In the genomic region with DNA sequence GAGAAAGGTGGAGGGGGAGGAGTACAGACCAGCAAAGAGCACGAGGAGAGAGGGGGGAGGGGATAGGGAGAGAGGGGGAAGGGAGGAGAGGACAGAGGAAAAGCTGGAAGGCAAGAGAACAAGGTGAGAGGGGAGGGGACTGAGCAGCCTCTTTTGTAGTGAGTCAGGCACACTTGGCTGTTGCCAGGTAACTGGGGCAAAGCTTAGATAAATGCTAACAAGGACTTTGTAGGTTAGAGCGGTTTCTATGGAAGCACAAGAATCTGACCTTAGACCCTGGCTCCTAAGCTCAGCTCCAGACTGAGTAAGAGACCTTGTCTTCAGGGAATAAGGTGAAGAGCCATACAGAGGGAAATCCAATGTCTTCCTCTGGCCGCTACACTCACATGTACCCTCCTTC, we compare ENCODE assay signal across 10 mouse cellular contexts. TPM values are rescaled to one million over a fixed set of nuclear protein-coding genes. Genes with fewer than 3 reads are reported as not detected.
DNase-seq lines count a peak whose midpoint lies in the region; ATAC-seq lines count a peak whose summit lies in the region.
"Had no signal": no experiment of that assay in that cellular context is flagged by ENCODE, and none has a peak within 500 bp of the region (broad histone marks: within the 10 kb centered on the region; RNA-seq: fewer than 3 reads in every experiment).

No protein-coding gene starts in this region.

- H3K27me3 ChIP-seq in forebrain, embryonic 10.5 days (ENCODE audit: poor library complexity, severe bottlenecking), result no peaks in the 10 kb centered on the region
- H3K27me3 ChIP-seq in kidney, embryonic 16.5 days (ENCODE audit: insufficient read depth, low read length), result no peaks in the 10 kb centered on the region
- no peaks in the 10 kb centered on the region for H3K27me3 ChIP-seq in midbrain, embryonic 11.5 days (ENCODE audit: control insufficient read depth, insufficient read depth, low read length)
- H3K27me3 ChIP-seq: embryonic facial prominence, embryonic 13.5 days had no signal

- peaks cover 9% of the 10 kb centered on the region for H3K4me1 ChIP-seq in forebrain, embryonic 10.5 days
- H3K4me1 ChIP-seq in kidney, embryonic 16.5 days (ENCODE audit: insufficient read depth, low read length), result no peaks in the 10 kb centered on the region
- no peaks in the 10 kb centered on the region for H3K4me1 ChIP-seq in midbrain, embryonic 11.5 days (ENCODE audit: control insufficient read depth, insufficient read depth, low read length)
- H3K4me1 ChIP-seq: embryonic facial prominence, embryonic 13.5 days had no signal

- peaks cover 7% of the 10 kb centered on the region for H3K36me3 ChIP-seq in forebrain, embryonic 10.5 days (replicated peaks)
- H3K36me3 ChIP-seq in kidney, embryonic 16.5 days (ENCODE audit: insufficient read depth, low read length), result no peaks in the 10 kb centered on the region
- no peaks in the 10 kb centered on the region for H3K36me3 ChIP-seq in midbrain, embryonic 11.5 days (ENCODE audit: control insufficient read depth, insufficient read depth, low read length)

- DNase-seq in ZHBTc4 (ENCODE audit: low read depth, low spot score) (peak; percentile 80), adipocyte (ENCODE audit: low spot score) (no peak)
- DNase-seq in forebrain, embryonic 10.5 days (ENCODE audit: extremely low spot score, low spot score), result peak; percentile 27
- DNase-seq in midbrain, embryonic 11.5 days (ENCODE audit: low spot score, missing footprints), result peak; percentile 84
- no peak for DNase-seq in thymus, postnatal 4 days
- DNase-seq in spleen, postnatal 4 days (ENCODE audit: low spot score in 2 of 2), result no peak
- no peak for DNase-seq in testis, postnatal 10 days (ENCODE audit: low spot score)

- no peaks in the 10 kb centered on the region for H3K9me3 ChIP-seq in forebrain, embryonic 10.5 days
- H3K9me3 ChIP-seq in kidney, embryonic 16.5 days (ENCODE audit: low read length), result no peaks in the 10 kb centered on the region
- H3K9me3 ChIP-seq in midbrain, embryonic 11.5 days (ENCODE audit: control insufficient read depth, low read length), result no peaks in the 10 kb centered on the region
- H3K9me3 ChIP-seq: embryonic facial prominence, embryonic 13.5 days had no signal

- H3K4me3 ChIP-seq in forebrain, embryonic 10.5 days, result no peak overlapping the region
- no peak overlapping the region for H3K4me3 ChIP-seq in kidney, embryonic 16.5 days (ENCODE audit: low read length)
- H3K4me3 ChIP-seq in midbrain, embryonic 11.5 days (ENCODE audit: low read depth, low read length), result no peak overlapping the region
- H3K4me3 ChIP-seq: embryonic facial prominence, embryonic 13.5 days; myocyte had no signal

- no peak overlapping the region for H3K9ac ChIP-seq in kidney, embryonic 16.5 days (replicated peaks; ENCODE audit: low read length)
- H3K9ac ChIP-seq in midbrain, embryonic 11.5 days (ENCODE audit: low read length), result no peak overlapping the region
- H3K9ac ChIP-seq: embryonic facial prominence, embryonic 13.5 days had no signal

- no peak overlapping the region for H3K4me2 ChIP-seq in kidney, embryonic 16.5 days (replicated peaks; ENCODE audit: low read depth, low read length)
- H3K4me2 ChIP-seq in midbrain, embryonic 11.5 days, result no peak overlapping the region
- H3K4me2 ChIP-seq: embryonic facial prominence, embryonic 13.5 days had no signal

- 0 out of 2 replicates have a peak overlapping the region, but pooled peaks have one; percentile 20 for H3K27ac ChIP-seq in forebrain, embryonic 10.5 days
- H3K27ac ChIP-seq in kidney, embryonic 16.5 days (ENCODE audit: low read length), result no peak overlapping the region
- H3K27ac ChIP-seq in midbrain, embryonic 11.5 days (ENCODE audit: low read depth, low read length), result no peak overlapping the region
- H3K27ac ChIP-seq: embryonic facial prominence, embryonic 13.5 days had no signal

- ATAC-seq in kidney, embryonic 16.5 days (ENCODE audit: low FRiP score, low TSS enrichment), result peak; percentile 78
- peak; percentile 93 for ATAC-seq in midbrain, embryonic 11.5 days (ENCODE audit: low FRiP score)

- WGBS in forebrain, embryonic 10.5 days, result 31% methylated on average over 3 of the region's 3 CpGs
- 49% methylated on average over 3 of the region's 3 CpGs for WGBS in kidney, embryonic 16.5 days
- 12% methylated on average over 3 of the region's 3 CpGs for WGBS in midbrain, embryonic 11.5 days

RNA-seq across cellular contexts. Expression of gene Yy2, which starts 21.7 kb away (rescaled TPM):
- 6.2 and 6.6 TPM in 2 replicates for polyA plus RNA-seq in forebrain, embryonic 10.5 days (2016; fragmentation: Nextera tagmentation; extraction: Ambion mirVana)
- polyA plus RNA-seq in kidney, embryonic 16.5 days (2015; fragmentation: Nextera tagmentation; extraction: Ambion mirVana), result 4.0 and 5.1 TPM in 2 replicates
- polyA plus RNA-seq in midbrain, embryonic 11.5 days (2014; fragmentation: Nextera tagmentation; extraction: Ambion mirVana), result 4.7 and 4.9 TPM in 2 replicates

RNA-seq across cellular contexts. Expression of gene Mbtps2, which starts 51.4 kb away (rescaled TPM):
- polyA plus RNA-seq in forebrain, embryonic 10.5 days (2016; fragmentation: Nextera tagmentation; extraction: Ambion mirVana), result 23.3 and 27.1 TPM in 2 replicates
- 21.2 and 24.9 TPM in 2 replicates for polyA plus RNA-seq in kidney, embryonic 16.5 days (2015; fragmentation: Nextera tagmentation; extraction: Ambion mirVana)
- 18.3 and 22.8 TPM in 2 replicates for polyA plus RNA-seq in midbrain, embryonic 11.5 days (2014; fragmentation: Nextera tagmentation; extraction: Ambion mirVana)

RNA-seq across cellular contexts. Expression of gene Sms, which starts 55.0 kb away (rescaled TPM):
- 102 and 110 TPM in 2 replicates for polyA plus RNA-seq in forebrain, embryonic 10.5 days (2016; fragmentation: Nextera tagmentation; extraction: Ambion mirVana)
- polyA plus RNA-seq in kidney, embryonic 16.5 days (2015; fragmentation: Nextera tagmentation; extraction: Ambion mirVana), result 41.0 and 55.1 TPM in 2 replicates
- 112 and 118 TPM in 2 replicates for polyA plus RNA-seq in midbrain, embryonic 11.5 days (2014; fragmentation: Nextera tagmentation; extraction: Ambion mirVana)

Comparison
In these comparisons a context has a peak if more than half of its experiments do, and no peak if none do; other contexts are left out.
1. DNase-seq: peak in ZHBTc4 (single experiment), forebrain, embryonic 10.5 days (single experiment) and midbrain, embryonic 11.5 days (single experiment); none in adipocyte (single experiment), thymus, postnatal 4 days (single experiment), spleen, postnatal 4 days (0 of 2) and testis, postnatal 10 days (single experiment).